Mouse (Mus musculus): ENCODE data around the gene Hoxd8. TPM values are rescaled to one million over a fixed set of nuclear protein-coding genes. Genes with fewer than 3 reads are reported as not detected.

Hoxd8 gene
- polyA plus RNA-seq, 1 experiment from 2014 or later: 0.29 TPM

- 6% methylated on average over 3 of the region's 3 CpGs for WGBS
- Histone ChIP-seq H3K27me3 (ENCODE audit: insufficient read depth, low read length) (peaks cover 100% of the 10 kb centered on the region), H3K9ac (no peak overlapping the region), H3K9me3 (ENCODE audit: low read depth, low read length) (no peaks in the 10 kb centered on the region), H3K36me3 (ENCODE audit: insufficient read depth) (no peaks in the 10 kb centered on the region), H3K4me2 (no peak overlapping the region), H3K27ac (ENCODE audit: low read depth) (no peak overlapping the region), H3K4me1 (ENCODE audit: insufficient read depth) (no peaks in the 10 kb centered on the region), H3K4me3 (ENCODE audit: low read depth, low read length) (no peak overlapping the region)
- DNase-seq (no peak), ATAC-seq (ENCODE audit: insufficient read depth) (no peak)
- TF ChIP-seq CTCF (IDR thresholded peaks at IDR 0.05; ENCODE audit: low read depth): no peak
Observed at GRCm38 (mm10) chr2:74670632-74671188, 33.7 kb upstream of the Hoxd8 start.

GRCm38 (mm10) chr2:74671847-74672246, 32.6 kb upstream of the Hoxd8 start:
- H3K4me3 ChIP-seq (ENCODE audit: low read depth, low read length): no peak overlapping the region
- no peaks in the 10 kb centered on the region for H3K4me1 ChIP-seq (ENCODE audit: insufficient read depth)
- no peak for DNase-seq

GRCm38 (mm10) chr2:74672481-74673362, 31.7 kb upstream of the Hoxd8 start:
- no peak overlapping the region for H3K27ac ChIP-seq (ENCODE audit: low read depth)
- peak; percentile 86 for TF ChIP-seq CTCF (IDR thresholded peaks at IDR 0.05; ENCODE audit: low read depth)
- ATAC-seq (ENCODE audit: insufficient read depth) (peak; percentile 39; the same call in 1 of the 2 replicates), DNase-seq (peak; percentile 84)
- H3K27me3 ChIP-seq (ENCODE audit: insufficient read depth, low read length): peaks cover 100% of the 10 kb centered on the region
- H3K36me3 ChIP-seq (ENCODE audit: insufficient read depth): no peaks in the 10 kb centered on the region
- WGBS: 4% methylated on average over 40 of the region's 40 CpGs
- no peaks in the 10 kb centered on the region for H3K9me3 ChIP-seq (ENCODE audit: low read depth, low read length)
- H3K4me3 ChIP-seq (ENCODE audit: low read depth, low read length): peak overlapping the region; percentile 27; the same call in 1 of the 2 replicates
- H3K4me1 ChIP-seq (ENCODE audit: insufficient read depth): no peaks in the 10 kb centered on the region
- H3K9ac ChIP-seq: no peak overlapping the region
- H3K4me2 ChIP-seq: peak overlapping the region; percentile 61

More at GRCm38 (mm10) chr2:74671847-74672246, 32.6 kb upstream of the Hoxd8 start:
- no peak overlapping the region for H3K9ac ChIP-seq
- no peak overlapping the region for H3K27ac ChIP-seq (ENCODE audit: low read depth)
- no peaks in the 10 kb centered on the region for H3K9me3 ChIP-seq (ENCODE audit: low read depth, low read length)
- H3K36me3 ChIP-seq (ENCODE audit: insufficient read depth): no peaks in the 10 kb centered on the region
- peaks cover 100% of the 10 kb centered on the region for H3K27me3 ChIP-seq (ENCODE audit: insufficient read depth, low read length)
- TF ChIP-seq CTCF (IDR thresholded peaks at IDR 0.05; ENCODE audit: low read depth): no peak
- H3K4me2 ChIP-seq: no peak overlapping the region
- WGBS: 14% methylated on average over 5 of the region's 5 CpGs
- ATAC-seq (ENCODE audit: insufficient read depth): no peak

GRCm38 (mm10) chr2:74673835-74674425, 30.5 kb upstream of the Hoxd8 start:
- Histone ChIP-seq H3K4me1 (ENCODE audit: insufficient read depth) (no peaks in the 10 kb centered on the region), H3K9ac (no peak overlapping the region), H3K36me3 (ENCODE audit: insufficient read depth) (no peaks in the 10 kb centered on the region), H3K4me3 (ENCODE audit: low read depth, low read length) (no peak overlapping the region), H3K27ac (ENCODE audit: low read depth) (no peak overlapping the region), H3K4me2 (no peak overlapping the region), H3K27me3 (ENCODE audit: insufficient read depth, low read length) (peaks cover 100% of the 10 kb centered on the region), H3K9me3 (ENCODE audit: low read depth, low read length) (no peaks in the 10 kb centered on the region)
- DNase-seq (no peak), ATAC-seq (ENCODE audit: insufficient read depth) (no peak)
- WGBS: 3% methylated on average over 24 of the region's 24 CpGs
- TF ChIP-seq CTCF (IDR thresholded peaks at IDR 0.05; ENCODE audit: low read depth): no peak

GRCm38 (mm10) chr2:74674881-74675665, 29.3 kb upstream of the Hoxd8 start, which contains the start of gene Hoxd12:
TSS of gene Hoxd12 (plus strand) at chr2:74675013.
- 1% methylated on average over 47 of the region's 47 CpGs for WGBS
- no peak for DNase-seq
- ATAC-seq (ENCODE audit: insufficient read depth): no peak
- H3K27me3 ChIP-seq (ENCODE audit: insufficient read depth, low read length): peaks cover 100% of the 10 kb centered on the region
- no peak within 1 kb of the TSS for H3K9ac ChIP-seq
- H3K36me3 ChIP-seq (ENCODE audit: insufficient read depth): no peaks in the 10 kb centered on the region
- no peaks in the 10 kb centered on the region for H3K9me3 ChIP-seq (ENCODE audit: low read depth, low read length)
- no peaks in the 10 kb centered on the region for H3K4me1 ChIP-seq (ENCODE audit: insufficient read depth)
- no peak within 1 kb of the TSS for H3K4me3 ChIP-seq (ENCODE audit: low read depth, low read length)
- TF ChIP-seq CTCF (IDR thresholded peaks at IDR 0.05; ENCODE audit: low read depth): no peak
- H3K4me2 ChIP-seq: no peak within 1 kb of the TSS
- no peak within 1 kb of the TSS for H3K27ac ChIP-seq (ENCODE audit: low read depth)

- Histone ChIP-seq H3K36me3 (ENCODE audit: insufficient read depth) (no peaks in the 10 kb centered on the region), H3K9ac (no peak overlapping the region), H3K4me1 (ENCODE audit: insufficient read depth) (no peaks in the 10 kb centered on the region), H3K27me3 (ENCODE audit: insufficient read depth, low read length) (peaks cover 100% of the 10 kb centered on the region), H3K27ac (ENCODE audit: low read depth) (no peak overlapping the region), H3K4me3 (ENCODE audit: low read depth, low read length) (no peak overlapping the region), H3K4me2 (no peak overlapping the region), H3K9me3 (ENCODE audit: low read depth, low read length) (no peaks in the 10 kb centered on the region)
- WGBS: 5% methylated on average over 24 of the region's 24 CpGs
- DNase-seq (no peak), ATAC-seq (ENCODE audit: insufficient read depth) (no peak)
- TF ChIP-seq CTCF (IDR thresholded peaks at IDR 0.05; ENCODE audit: low read depth): no peak
Observed at GRCm38 (mm10) chr2:74675666-74676282, 28.6 kb upstream of the Hoxd8 start.

Data from lung, embryonic 14.5 days (tissue).